Mouse (Mus musculus) bone marrow macrophage, adult 2 months (primary cell): ENCODE measurements around the gene Peli2. TPM values are rescaled to one million over a fixed set of nuclear protein-coding genes. Genes with fewer than 3 reads are reported as not detected.
A peak's percentile ranks its signal among the peaks of the same experiment; 100 is the strongest.

Experiments
- H3K27ac ChIP-seq: 2 replicates; pipeline ENCODE4 v1.5.1; 2012; ENCODE audit warnings: low read depth, low read length; ENCODE audit not compliant: insufficient read depth
- H3K4me1 ChIP-seq: 2 replicates; pipeline ENCODE4 v1.6.1; 2012; ENCODE audit warnings: low read length; ENCODE audit not compliant: control insufficient read depth, insufficient read depth
- H3K4me3 ChIP-seq: 2 replicates; pipeline ENCODE4 v1.5.1; 2012; ENCODE audit warnings: mild to moderate bottlenecking, low read length, moderate library complexity; ENCODE audit not compliant: insufficient read depth
- CTCF ChIP-seq: IDR thresholded peaks from 2 replicates; pipeline ENCODE4 v1.5.1; 2012; ENCODE audit warnings: low read depth, mild to moderate bottlenecking, low read length, moderate library complexity
- POLR2A ChIP-seq: IDR thresholded peaks from 2 replicates; pipeline ENCODE4 v1.6.1; 2012; ENCODE audit warnings: mild to moderate bottlenecking, low read depth, low read length, borderline replicate concordance
- polyA plus RNA-seq: library from polyadenylated mRNA; stranded (reverse); fragments of >200 nt; gene quantifications from 2 replicates; pipeline ENCODE4 v1.2.4, GENCODE M21; 2012; ENCODE audit not compliant: missing spikeins, insufficient read depth, insufficient read length

Peli2 gene
- polyA plus RNA-seq, 1 experiment: 26.3 TPM

GRCm38 (mm10) chr14:48234785-48235519 lies 114.3 kb downstream of the Peli2 start:
- Histone ChIP-seq H3K4me1 (no peaks in the 10 kb centered on the region), H3K4me3 (no peak overlapping the region), H3K27ac (no peak overlapping the region)
- TF ChIP-seq POLR2A: no peak
- TF ChIP-seq CTCF: no peak

- no peak for TF ChIP-seq CTCF
- TF ChIP-seq POLR2A: no peak
- Histone ChIP-seq H3K27ac (no peak overlapping the region), H3K4me1 (peaks cover 4% of the 10 kb centered on the region), H3K4me3 (no peak overlapping the region)
Measured at GRCm38 (mm10) chr14:48241335-48241734, 120.7 kb downstream of the Peli2 start.

- Histone ChIP-seq H3K27ac (peak overlapping the region; percentile 12), H3K4me3 (no peak overlapping the region), H3K4me1 (peaks cover 41% of the 10 kb centered on the region)
- TF ChIP-seq CTCF: no peak
- no peak for TF ChIP-seq POLR2A
Measured at GRCm38 (mm10) chr14:48246236-48246635, 125.6 kb downstream of the Peli2 start.

- Histone ChIP-seq H3K27ac (no peak overlapping the region), H3K4me3 (no peak overlapping the region), H3K4me1 (peaks cover 48% of the 10 kb centered on the region)
- TF ChIP-seq POLR2A (no peak), CTCF (no peak)
Measured at GRCm38 (mm10) chr14:48246963-48247362, 126.3 kb downstream of the Peli2 start.

- Histone ChIP-seq H3K4me1 (peaks cover 49% of the 10 kb centered on the region), H3K4me3 (no peak overlapping the region), H3K27ac (0 out of 2 replicates have a peak overlapping the region, but pooled peaks have one; percentile 17)
- no peak for TF ChIP-seq CTCF
- TF ChIP-seq POLR2A: no peak
Measured at GRCm38 (mm10) chr14:48249459-48249858, 128.8 kb downstream of the Peli2 start.

GRCm38 (mm10) chr14:48249909-48250308 lies 129.3 kb downstream of the Peli2 start:
- 0 out of 2 replicates have a peak overlapping the region, but pooled peaks have one; percentile 11 for H3K27ac ChIP-seq
- no peak overlapping the region for H3K4me3 ChIP-seq
- no peak for TF ChIP-seq POLR2A
- peaks cover 49% of the 10 kb centered on the region for H3K4me1 ChIP-seq

- Histone ChIP-seq H3K27ac (peak overlapping the region; percentile 45; the same call in 1 of the 2 replicates), H3K4me3 (no peak overlapping the region), H3K4me1 (peaks cover 44% of the 10 kb centered on the region)
- no peak for TF ChIP-seq POLR2A
- no peak for TF ChIP-seq CTCF
Measured at GRCm38 (mm10) chr14:48251381-48251979, 130.9 kb downstream of the Peli2 start.

- H3K4me3 ChIP-seq: no peak overlapping the region
- H3K4me1 ChIP-seq: peaks cover 29% of the 10 kb centered on the region
- no peak overlapping the region for H3K27ac ChIP-seq
- TF ChIP-seq POLR2A (no peak), CTCF (no peak)
Measured at GRCm38 (mm10) chr14:48253183-48253582, 132.6 kb downstream of the Peli2 start.

- TF ChIP-seq POLR2A (no peak), CTCF (no peak)
- Histone ChIP-seq H3K27ac (no peak overlapping the region), H3K4me1 (peaks cover 22% of the 10 kb centered on the region), H3K4me3 (no peak overlapping the region)
Measured at GRCm38 (mm10) chr14:48254696-48255095, 134.1 kb downstream of the Peli2 start.

GRCm38 (mm10) chr14:48255290-48255689 lies 134.7 kb downstream of the Peli2 start:
- Histone ChIP-seq H3K4me3 (no peak overlapping the region), H3K4me1 (peaks cover 16% of the 10 kb centered on the region), H3K27ac (no peak overlapping the region)
- TF ChIP-seq POLR2A: no peak
